Mouse (Mus musculus): ENCODE data around the gene Olfr659. TPM values are rescaled to one million over a fixed set of nuclear protein-coding genes. Genes with fewer than 3 reads are reported as not detected.

Gene Olfr659
- not detected in 2 replicates for total RNA-seq (2015; ENCODE audit: low replicate concordance)
- total RNA-seq (2017; ENCODE audit: low replicate concordance), result not detected in 2 replicates

GRCm38 (mm10) chr7:104666453-104666852 is at the start of gene Olfr659:
Gene Olfr659 (plus strand): TSS chr7:104666753.
- ATAC-seq (replicated peaks; ENCODE audit: low FRiP score, poor library complexity, severe bottlenecking), result no peak

- no peak for ATAC-seq (replicated peaks; ENCODE audit: low FRiP score, poor library complexity, severe bottlenecking)
Observed at GRCm38 (mm10) chr7:104624494-104624893, 42.1 kb upstream of the Olfr659 start, which contains the start of gene Olfr657. Gene Olfr657 (plus strand): TSS chr7:104624794.

- ATAC-seq (replicated peaks; ENCODE audit: low FRiP score, poor library complexity, severe bottlenecking), result no peak
Observed at GRCm38 (mm10) chr7:104646841-104647482, 19.6 kb upstream of the Olfr659 start, which contains the start of gene Olfr658. Gene Olfr658 (minus strand): TSS chr7:104647305.

GRCm38 (mm10) chr7:104686201-104686600 is 19.6 kb downstream of the Olfr659 start, which contains the start of gene Olfr661:
Gene Olfr661 (plus strand): TSS chr7:104686501.
- no peak for ATAC-seq (replicated peaks; ENCODE audit: low FRiP score, poor library complexity, severe bottlenecking)

Other genes with a start within 250 kb of the Olfr659 start
- gene Trim30a, start 201.6 kb upstream of the Olfr659 start, total RNA-seq (2015; ENCODE audit: low replicate concordance), result 17.5 and 25.9 TPM in 2 replicates
- 12.5 and 17.6 TPM in 2 replicates for gene Trim30a, start 201.6 kb upstream of the Olfr659 start, total RNA-seq (2017; ENCODE audit: low replicate concordance)
- 7.5 and 10.0 TPM in 2 replicates for gene Trim30d, start 158.9 kb upstream of the Olfr659 start, total RNA-seq (2015; ENCODE audit: low replicate concordance)
- gene Trim30d, start 158.9 kb upstream of the Olfr659 start, total RNA-seq (2017; ENCODE audit: low replicate concordance), result 5.9 and 9.5 TPM in 2 replicates
- not detected in 2 replicates for gene Olfr651, start 116.6 kb upstream of the Olfr659 start, total RNA-seq (2015; ENCODE audit: low replicate concordance)
- gene Olfr651, start 116.6 kb upstream of the Olfr659 start, total RNA-seq (2017; ENCODE audit: low replicate concordance), result not detected in 2 replicates
- not detected in 2 replicates for gene Olfr652, start 105.9 kb upstream of the Olfr659 start, total RNA-seq (2015; ENCODE audit: low replicate concordance)
- gene Olfr652, start 105.9 kb upstream of the Olfr659 start, total RNA-seq (2017; ENCODE audit: low replicate concordance), result 0.70 TPM in 1 of 2 replicates, not detected in the other
- not detected in 2 replicates for gene Olfr653, start 89.4 kb upstream of the Olfr659 start, total RNA-seq (2015; ENCODE audit: low replicate concordance)
- gene Olfr653, start 89.4 kb upstream of the Olfr659 start, total RNA-seq (2017; ENCODE audit: low replicate concordance), result not detected in 2 replicates
- not detected in 2 replicates for gene Olfr654, start 79.7 kb upstream of the Olfr659 start, total RNA-seq (2015; ENCODE audit: low replicate concordance)
- not detected in 2 replicates for gene Olfr654, start 79.7 kb upstream of the Olfr659 start, total RNA-seq (2017; ENCODE audit: low replicate concordance)
- gene Olfr655, start 65.0 kb upstream of the Olfr659 start, total RNA-seq (2015; ENCODE audit: low replicate concordance), result not detected in 2 replicates
- not detected in 2 replicates for gene Olfr655, start 65.0 kb upstream of the Olfr659 start, total RNA-seq (2017; ENCODE audit: low replicate concordance)
- gene Olfr656, start 52.8 kb upstream of the Olfr659 start, total RNA-seq (2015; ENCODE audit: low replicate concordance), result not detected in 2 replicates
- 0.68 TPM in 1 of 2 replicates, not detected in the other for gene Olfr656, start 52.8 kb upstream of the Olfr659 start, total RNA-seq (2017; ENCODE audit: low replicate concordance)
- gene Olfr657, start 42.0 kb upstream of the Olfr659 start, total RNA-seq (2015; ENCODE audit: low replicate concordance), result not detected in 2 replicates
- not detected in 2 replicates for gene Olfr657, start 42.0 kb upstream of the Olfr659 start, total RNA-seq (2017; ENCODE audit: low replicate concordance)
- not detected in 2 replicates for gene Olfr658, start 19.4 kb upstream of the Olfr659 start, total RNA-seq (2015; ENCODE audit: low replicate concordance)
- gene Olfr658, start 19.4 kb upstream of the Olfr659 start, total RNA-seq (2017; ENCODE audit: low replicate concordance), result not detected in 2 replicates
- gene Olfr661, start 19.7 kb downstream of the Olfr659 start, total RNA-seq (2015; ENCODE audit: low replicate concordance), result not detected in 2 replicates
- not detected in 2 replicates for gene Olfr661, start 19.7 kb downstream of the Olfr659 start, total RNA-seq (2017; ENCODE audit: low replicate concordance)
- not detected in 2 replicates for gene Usp17le, start 110.7 kb downstream of the Olfr659 start, total RNA-seq (2015; ENCODE audit: low replicate concordance)
- gene Usp17le, start 110.7 kb downstream of the Olfr659 start, total RNA-seq (2017; ENCODE audit: low replicate concordance), result not detected in 2 replicates
- gene Usp17lb, start 175.8 kb downstream of the Olfr659 start, total RNA-seq (2015; ENCODE audit: low replicate concordance), result not detected in 2 replicates
- gene Usp17lb, start 175.8 kb downstream of the Olfr659 start, total RNA-seq (2017; ENCODE audit: low replicate concordance), result not detected in 2 replicates
- gene Usp17la, start 190.3 kb downstream of the Olfr659 start, total RNA-seq (2015; ENCODE audit: low replicate concordance), result not detected in 2 replicates
- gene Usp17la, start 190.3 kb downstream of the Olfr659 start, total RNA-seq (2017; ENCODE audit: low replicate concordance), result not detected in 2 replicates
- gene Olfr665, start 211.3 kb downstream of the Olfr659 start, total RNA-seq (2015; ENCODE audit: low replicate concordance), result not detected in 2 replicates
- not detected in 2 replicates for gene Olfr665, start 211.3 kb downstream of the Olfr659 start, total RNA-seq (2017; ENCODE audit: low replicate concordance)
- not detected in 2 replicates for gene Olfr666, start 229.2 kb downstream of the Olfr659 start, total RNA-seq (2015; ENCODE audit: low replicate concordance)
- not detected in 2 replicates for gene Olfr666, start 229.2 kb downstream of the Olfr659 start, total RNA-seq (2017; ENCODE audit: low replicate concordance)